Mouse (Mus musculus): ENCODE data around the gene 5730596B20Rik. TPM values are rescaled to one million over a fixed set of nuclear protein-coding genes. Genes with fewer than 3 reads are reported as not detected.

The 5730596B20Rik gene
- total RNA-seq, 1 experiment from 2014 or later = 0.63 TPM

DNA sequence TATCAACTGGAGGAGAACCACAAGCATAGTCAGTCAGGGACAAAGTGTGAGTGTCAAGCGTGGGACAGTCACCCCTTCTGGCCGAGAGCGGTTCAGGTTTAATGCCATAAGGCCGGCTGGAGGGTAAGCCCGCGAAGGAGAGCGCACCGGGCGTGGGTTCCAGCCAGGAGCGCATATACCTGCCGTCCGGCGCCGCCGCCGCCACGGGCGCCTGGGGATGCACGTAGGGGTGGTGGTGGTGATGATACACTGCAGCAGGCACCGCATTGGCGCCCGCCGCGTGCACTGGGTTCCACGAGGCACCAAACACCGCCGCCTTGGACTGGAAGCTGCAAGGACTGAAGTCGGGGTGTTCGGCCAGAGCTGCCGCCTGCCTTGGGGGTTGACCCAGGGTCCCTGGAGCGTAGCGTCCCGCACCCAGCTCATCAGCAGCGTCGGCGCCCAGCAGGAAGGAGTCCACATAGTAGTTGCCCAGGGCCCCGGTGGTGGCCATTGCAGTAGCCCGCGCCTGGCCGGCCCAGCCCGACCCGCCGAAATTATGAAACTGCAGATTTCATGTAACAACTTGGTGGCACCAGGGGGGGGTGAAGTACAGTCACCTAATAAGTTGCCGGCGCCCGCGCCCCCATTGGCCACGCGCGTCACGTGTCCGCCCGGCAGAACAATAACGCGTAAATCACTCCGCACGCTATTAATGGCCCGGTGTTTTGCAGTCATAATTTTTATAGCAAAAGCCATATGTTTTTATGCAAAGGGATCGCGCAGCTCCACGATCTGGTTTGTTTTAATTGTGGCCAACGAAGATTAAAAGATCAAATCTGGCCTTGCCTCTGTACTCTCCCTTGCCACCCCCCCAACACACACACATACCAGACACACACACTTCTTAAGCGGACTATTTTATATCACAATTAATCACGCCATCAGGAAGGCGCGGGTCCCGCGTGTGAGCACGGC lies 48.6 kb downstream of the 5730596B20Rik start:
- peak; percentile 78 for DNase-seq

DNA sequence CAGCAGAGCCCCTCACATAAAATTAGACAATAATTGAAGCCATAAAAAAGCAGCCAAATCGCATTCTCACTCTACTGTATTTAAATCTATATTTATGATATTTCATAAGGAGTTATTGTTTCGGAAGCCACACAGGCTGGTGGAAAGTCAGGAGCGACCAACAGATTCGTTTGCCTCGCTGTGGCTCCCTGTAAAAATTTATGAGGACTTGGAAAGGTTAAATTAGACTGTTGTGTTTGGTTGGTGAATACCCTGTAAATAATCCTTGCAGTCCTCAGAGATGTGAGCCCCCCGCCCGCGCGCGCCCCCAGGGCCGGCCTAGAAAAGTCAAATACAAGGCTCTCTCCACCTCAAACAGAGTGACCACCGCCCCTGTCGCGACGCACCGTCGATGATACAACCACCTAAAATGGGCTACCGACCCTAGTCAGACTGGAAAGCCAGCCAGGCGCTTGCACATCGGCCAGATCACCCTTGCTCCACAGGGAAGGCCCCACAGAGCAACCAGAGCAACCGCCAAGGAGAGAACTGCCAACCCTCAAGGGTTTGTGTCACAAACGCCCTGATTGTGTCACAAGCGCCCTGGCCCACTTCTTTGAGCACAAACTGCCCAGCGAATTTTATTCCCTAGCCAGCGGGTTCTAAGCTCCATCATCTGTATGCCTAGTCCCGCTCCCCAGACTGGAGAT lies 49.4 kb downstream of the 5730596B20Rik start:
- peak; percentile 73 for DNase-seq

DNA sequence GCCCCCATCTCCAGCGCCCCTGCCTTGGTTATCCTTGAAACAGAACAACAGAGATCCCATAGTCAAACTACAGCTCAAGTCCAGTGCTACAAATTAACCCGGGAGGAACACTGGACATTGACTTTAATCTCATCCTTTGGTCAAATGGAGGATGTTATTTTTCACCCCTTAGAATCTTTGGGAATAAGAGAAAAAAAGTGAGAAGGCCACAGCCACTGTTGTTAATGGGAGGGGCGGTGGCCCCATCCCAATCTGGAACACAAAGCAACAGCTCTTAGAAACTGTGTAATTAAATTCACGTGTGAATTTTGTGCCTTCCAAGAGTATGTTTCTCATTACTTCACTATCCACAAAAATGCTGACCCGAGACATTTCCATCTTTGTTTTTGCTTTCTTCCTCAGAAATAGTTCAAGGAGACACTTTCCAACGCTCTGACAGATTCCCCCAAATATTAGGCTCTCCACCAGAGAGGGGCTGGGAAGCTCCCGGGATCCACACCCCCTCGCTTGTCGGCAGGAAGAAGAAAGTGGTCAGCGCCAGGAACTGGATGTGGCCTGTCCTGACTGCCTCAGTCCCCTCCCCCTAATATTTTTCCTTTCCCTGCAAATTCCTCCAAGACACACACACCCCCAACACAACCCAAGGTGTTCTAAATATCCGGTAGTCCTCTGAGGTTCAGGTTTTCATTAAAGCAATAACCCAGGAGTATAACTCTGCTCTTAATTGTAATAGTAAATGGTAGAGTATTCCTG lies 50.3 kb downstream of the 5730596B20Rik start:
- DNase-seq = no peak

DNA sequence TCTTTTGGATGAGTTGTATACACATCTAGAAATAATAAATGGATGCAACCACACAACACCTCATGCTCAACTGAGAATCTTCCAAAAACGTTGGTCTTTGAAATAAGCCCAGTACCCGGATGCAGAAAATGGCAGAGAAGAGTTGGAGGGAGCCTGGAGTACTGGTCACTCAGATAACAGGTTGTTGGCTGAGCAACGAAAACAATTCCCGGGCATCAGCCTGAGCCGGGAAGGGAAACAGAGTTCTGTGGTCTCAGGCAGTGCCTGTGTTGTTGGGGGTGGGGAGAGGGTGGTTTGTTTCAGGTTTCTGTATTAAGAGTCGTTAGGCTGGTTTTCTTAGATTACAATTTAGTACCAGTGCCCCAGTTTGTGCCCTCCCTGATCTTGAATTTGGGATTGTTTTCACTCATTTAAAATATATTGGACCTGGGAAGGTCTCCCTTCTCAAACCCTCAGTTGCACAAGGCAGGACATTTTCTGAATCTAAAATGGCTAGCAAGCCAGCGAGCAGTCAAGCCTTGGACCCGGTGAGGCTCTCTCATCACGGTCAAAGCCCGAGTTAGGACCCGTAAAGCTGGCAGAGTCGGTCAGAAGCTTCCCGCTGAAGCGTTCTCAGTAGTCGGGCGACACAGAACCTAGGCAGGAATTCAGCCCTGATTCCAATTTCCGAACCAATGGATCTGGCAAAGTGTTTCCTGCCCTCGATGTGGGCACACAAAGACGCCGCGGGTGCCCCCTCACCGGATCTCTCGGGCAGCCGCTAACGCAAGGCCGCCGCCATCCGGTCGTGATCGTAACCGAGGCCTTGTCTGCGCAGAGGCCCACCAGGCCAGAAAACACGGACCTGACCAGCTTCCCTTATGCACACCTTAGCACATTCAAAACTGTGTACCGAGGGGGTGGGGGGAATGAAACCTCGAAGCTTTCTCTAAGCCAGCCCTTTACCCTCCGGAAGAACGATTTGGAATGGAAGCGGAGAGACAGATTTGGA lies 51.5 kb downstream of the 5730596B20Rik start:
- DNase-seq = no peak

DNA sequence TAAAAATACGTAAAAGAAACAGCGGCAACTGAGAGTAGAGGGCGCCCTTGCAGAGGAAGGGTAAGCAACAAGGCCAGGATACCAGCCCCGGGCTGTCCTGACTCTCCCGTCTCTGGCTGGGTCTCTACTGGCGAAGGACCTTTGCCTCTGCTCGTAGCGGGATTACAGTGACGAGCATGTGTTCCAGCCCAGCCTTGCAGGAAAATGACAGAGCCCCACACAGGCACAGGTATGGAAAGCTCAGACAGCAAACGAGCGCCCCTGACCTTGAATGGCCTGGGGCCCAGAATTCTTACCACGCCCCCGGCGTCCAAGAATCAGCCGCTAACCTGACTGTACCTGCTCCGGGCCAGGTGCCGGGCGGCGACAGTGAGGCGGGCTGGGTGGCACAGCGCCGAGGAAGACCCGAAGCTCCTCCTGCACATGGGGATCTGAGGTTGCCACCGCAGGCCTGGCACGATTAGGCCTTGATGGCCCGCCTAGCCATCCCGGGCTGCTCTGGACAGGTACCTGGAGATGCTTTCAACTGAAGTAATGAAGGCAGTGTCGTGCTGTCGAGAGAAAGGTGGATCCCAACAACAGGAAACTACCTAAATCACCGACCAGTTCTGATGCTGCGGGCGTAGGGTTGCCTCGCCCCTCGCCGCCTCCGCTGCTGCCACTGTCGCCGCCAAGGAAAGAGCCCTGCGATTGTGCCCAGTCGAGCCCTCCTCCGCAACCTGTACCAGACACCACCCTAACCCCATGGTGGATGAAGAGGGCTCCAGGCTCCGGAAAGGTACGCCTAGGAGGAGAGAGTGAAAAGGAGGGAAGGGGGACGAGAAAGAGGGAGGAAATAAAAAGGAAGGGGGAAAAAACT lies 52.5 kb downstream of the 5730596B20Rik start:
- no peak for DNase-seq

Small RNAs within 50 kb of the gene (microRNA-seq; reads per million reads assigned to microRNA genes)
- 543 to 609 reads per million in 2 experiments for gene Mir196b

Other genes with a start within 250 kb of the 5730596B20Rik start
- 41.1 and 46.0 TPM in 2 replicates for gene Skap2, start 164.9 kb upstream of the 5730596B20Rik start, total RNA-seq (2021)
- gene Hoxa1, start 19.2 kb upstream of the 5730596B20Rik start, total RNA-seq (2021) = 0.64 and 1.1 TPM in 2 replicates
- gene Hoxa2, start 12.7 kb upstream of the 5730596B20Rik start, total RNA-seq (2021) = 3.3 and 3.8 TPM in 2 replicates
- 6.4 and 7.3 TPM in 2 replicates for gene Hoxa4, start 14.3 kb downstream of the 5730596B20Rik start, total RNA-seq (2021)
- 25.8 and 26.3 TPM in 2 replicates for gene Hoxa5, start 27.1 kb downstream of the 5730596B20Rik start, total RNA-seq (2021)
- 3.7 and 5.9 TPM in 2 replicates for gene Hoxa6, start 31.2 kb downstream of the 5730596B20Rik start, total RNA-seq (2021)
- 6.9 and 10.5 TPM in 2 replicates for gene Hoxa3, start 35.8 kb downstream of the 5730596B20Rik start, total RNA-seq (2021)
- gene Gm28308, start 35.8 kb downstream of the 5730596B20Rik start, total RNA-seq (2021) = 1.3 and 1.4 TPM in 2 replicates
- 20.9 and 22.2 TPM in 2 replicates for gene Hoxa7, start 44.4 kb downstream of the 5730596B20Rik start, total RNA-seq (2021)
- 1.8 and 3.5 TPM in 2 replicates for gene Hoxa9, start 53.6 kb downstream of the 5730596B20Rik start, total RNA-seq (2021)
- 0.15 and 0.68 TPM in 2 replicates for gene Hoxa10, start 63.4 kb downstream of the 5730596B20Rik start, total RNA-seq (2021)
- gene Hoxa11, start 68.3 kb downstream of the 5730596B20Rik start, total RNA-seq (2021) = not detected in 2 replicates
- not detected in 2 replicates for gene Hoxa13, start 83.4 kb downstream of the 5730596B20Rik start, total RNA-seq (2021)
- not detected in 2 replicates for gene Evx1, start 136.0 kb downstream of the 5730596B20Rik start, total RNA-seq (2021)